Mouse (Mus musculus): Measurements from ENCODE around the gene Gm6367. TPM values are rescaled to one million over a fixed set of nuclear protein-coding genes. Genes with fewer than 3 reads are reported as not detected.
"Not testable (repeated sequence)": the region's sequence is repeated elsewhere in the genome, so short reads cannot be mapped to it uniquely, and the experiment has no call there.

The Gm6367 gene
- total RNA-seq (2021): not detected

- DNase-seq; intact Hi-C loops (cut with DNase I): not testable (repeated sequence)
Measured at GRCm38 (mm10) chr5:94988326-94988725, at the start of gene Gm6367. Gm6367 (plus strand) TSS chr5:94988626.

Other genes with a start within 250 kb of the Gm6367 start
- not detected for gene Gm3183, start 123.2 kb upstream of the Gm6367 start, total RNA-seq (2021)
- gene Gm7942, start 118.3 kb downstream of the Gm6367 start, total RNA-seq (2021): not detected
- gene Gm16513, start 194.0 kb downstream of the Gm6367 start, total RNA-seq (2021): not detected

All from heart, postnatal 36 days (tissue).